Mouse (Mus musculus): Measurements from ENCODE around the gene Ttc4. TPM values are rescaled to one million over a fixed set of nuclear protein-coding genes. Genes with fewer than 3 reads are reported as not detected.

Gene Ttc4
- polyA plus RNA-seq, 1 experiment from 2014 or later: 113 TPM

DNA sequence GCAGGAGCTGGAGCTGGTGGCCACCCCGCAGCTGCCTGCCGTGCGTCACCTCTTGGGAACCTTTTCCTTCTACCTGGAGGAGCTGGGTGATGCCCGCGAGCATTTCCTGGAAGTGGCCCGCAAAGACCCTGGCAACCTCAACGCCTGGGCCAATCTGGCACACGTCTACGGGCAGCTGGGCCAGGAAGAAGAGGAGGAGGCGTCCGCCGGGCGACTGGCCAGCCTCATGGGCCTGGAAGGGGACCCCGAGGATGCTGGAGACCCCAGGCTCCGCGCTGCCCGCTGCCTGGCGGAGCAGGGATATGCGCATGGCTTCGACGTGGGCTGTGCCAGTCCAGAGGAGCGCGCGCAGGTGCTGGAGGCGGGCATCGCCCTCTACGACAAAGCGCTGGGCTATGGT, 56.0 kb downstream of the Ttc4 start:
- Histone ChIP-seq H3K36me3 (no peaks in the 10 kb centered on the region), H3K4me1 (peaks cover 10% of the 10 kb centered on the region), H3K4me3 (no peak overlapping the region), H3K9me3 (replicated peaks) (no peaks in the 10 kb centered on the region), H3K27me3 (ENCODE audit: low read depth, poor library complexity, severe bottlenecking) (peaks cover 71% of the 10 kb centered on the region), H3K27ac (replicated peaks) (no peak overlapping the region)
- no peak for DNase-seq (ENCODE audit: low spot score)
- 36% methylated on average over 28 of the region's 28 CpGs for WGBS

DNA sequence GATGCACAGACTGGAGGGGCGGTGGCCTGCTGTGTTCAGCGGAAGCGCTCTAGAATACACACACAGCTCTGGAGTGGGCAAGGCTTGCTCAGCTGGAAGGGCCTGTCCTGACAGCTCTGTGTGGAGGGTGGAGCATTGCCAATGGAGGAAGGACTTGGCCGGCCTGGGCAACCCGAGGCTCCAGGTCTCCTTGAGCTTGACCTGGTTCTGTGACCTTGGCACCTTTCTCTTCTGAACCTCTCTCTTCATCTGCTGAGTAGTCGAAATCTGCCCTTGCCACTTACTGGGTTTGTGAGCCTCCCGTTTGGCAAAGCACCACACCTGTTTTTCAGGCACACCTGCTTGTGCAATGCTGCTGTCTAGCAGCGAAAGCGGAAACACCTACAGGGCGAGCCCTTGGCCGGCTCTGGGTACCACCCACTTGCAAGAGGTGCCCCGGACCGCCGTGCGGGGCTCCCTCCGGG, 56.7 kb downstream of the Ttc4 start, which contains the start of gene Ttc22:
Gene Ttc22 (plus strand): TSS at position 403 of the 464 bp plus-strand sequence.
- H3K36me3 ChIP-seq: no peaks in the 10 kb centered on the region
- H3K4me1 ChIP-seq: peaks cover 16% of the 10 kb centered on the region
- no peak within 1 kb of the TSS for H3K4me3 ChIP-seq
- 30% methylated on average over 16 of the region's 16 CpGs for WGBS
- H3K9me3 ChIP-seq (replicated peaks): no peaks in the 10 kb centered on the region
- DNase-seq (ENCODE audit: low spot score): no peak
- H3K27me3 ChIP-seq (ENCODE audit: low read depth, poor library complexity, severe bottlenecking): peaks cover 72% of the 10 kb centered on the region
- H3K27ac ChIP-seq (replicated peaks): no peak within 1 kb of the TSS

DNA sequence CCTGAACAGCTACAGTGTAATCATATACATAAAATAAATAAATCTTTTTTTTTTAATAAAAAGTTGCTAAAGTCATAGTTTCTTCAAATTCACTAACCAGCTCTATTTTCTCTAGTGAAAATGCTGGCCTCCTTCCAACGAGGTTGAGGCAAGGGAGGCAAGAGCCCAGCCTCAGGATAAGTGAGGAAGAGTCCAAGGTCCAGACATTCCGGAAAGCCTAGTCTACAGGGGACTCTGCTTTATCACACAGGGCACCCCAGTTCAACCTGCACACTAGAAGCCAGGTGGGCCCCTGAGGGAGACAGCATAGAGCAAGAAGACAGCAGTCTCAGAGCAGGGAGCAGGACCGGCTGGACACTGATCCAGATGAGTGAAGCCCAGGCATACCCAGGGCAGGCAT, 57.3 kb downstream of the Ttc4 start:
- no peak for DNase-seq (ENCODE audit: low spot score)
- Histone ChIP-seq H3K36me3 (no peaks in the 10 kb centered on the region), H3K4me3 (no peak overlapping the region), H3K4me1 (peaks cover 22% of the 10 kb centered on the region), H3K9me3 (replicated peaks) (no peaks in the 10 kb centered on the region), H3K27me3 (ENCODE audit: low read depth, poor library complexity, severe bottlenecking) (peaks cover 77% of the 10 kb centered on the region), H3K27ac (replicated peaks) (no peak overlapping the region)
- 86% methylated on average over 3 of the region's 3 CpGs for WGBS

DNA sequence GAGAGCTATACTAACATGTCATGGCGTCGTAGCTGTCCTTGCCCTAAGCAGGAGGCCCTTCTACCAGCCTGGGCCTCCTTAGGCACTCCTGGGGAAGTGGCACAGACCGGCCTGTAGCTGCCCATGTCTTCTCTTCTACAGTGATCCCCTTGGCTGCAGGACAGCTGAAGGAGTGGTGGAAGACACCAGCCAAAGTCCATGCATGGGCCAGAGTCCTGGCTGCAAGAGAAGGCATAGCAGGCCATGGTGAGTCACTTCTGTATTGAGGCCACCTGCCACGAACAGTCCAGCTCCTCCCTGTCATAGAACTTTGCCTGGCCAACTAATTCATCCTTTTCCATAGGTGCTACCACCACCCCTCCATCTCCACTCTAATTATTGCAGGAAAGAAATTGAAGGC, 59.8 kb downstream of the Ttc4 start:
- H3K27ac ChIP-seq (replicated peaks): no peak overlapping the region
- no peak for DNase-seq (ENCODE audit: low spot score)
- 87% methylated on average over 4 of the region's 4 CpGs for WGBS
- H3K9me3 ChIP-seq (replicated peaks): no peaks in the 10 kb centered on the region
- H3K4me3 ChIP-seq: no peak overlapping the region
- H3K36me3 ChIP-seq: no peaks in the 10 kb centered on the region
- peaks cover 66% of the 10 kb centered on the region for H3K27me3 ChIP-seq (ENCODE audit: low read depth, poor library complexity, severe bottlenecking)
- peaks cover 25% of the 10 kb centered on the region for H3K4me1 ChIP-seq

DNA sequence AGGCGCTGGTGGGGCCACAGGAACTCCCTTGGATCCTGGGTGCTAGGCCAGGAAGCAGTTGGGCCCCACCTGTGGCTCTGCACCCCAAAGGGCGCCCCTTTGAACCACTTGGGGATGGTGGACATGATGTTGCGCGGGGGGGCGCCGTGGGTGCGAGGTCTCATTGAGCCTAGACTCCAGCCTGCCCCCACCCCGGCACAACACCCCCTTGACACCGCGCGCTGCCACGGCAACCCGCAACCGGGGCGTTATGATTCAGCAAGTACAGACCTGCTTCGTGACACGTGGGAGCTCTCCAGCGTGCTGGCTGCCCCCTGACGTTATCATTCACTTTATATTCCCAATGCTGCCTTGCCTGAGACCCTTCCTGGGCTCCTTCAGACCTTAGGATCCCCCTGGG, 61.7 kb downstream of the Ttc4 start, which contains the start of gene Lexm:
Gene Lexm (minus strand): TSS at position 186 of the 400 bp plus-strand sequence.
- H3K36me3 ChIP-seq: no peaks in the 10 kb centered on the region
- H3K4me1 ChIP-seq: peaks cover 21% of the 10 kb centered on the region
- DNase-seq (ENCODE audit: low spot score): peak; percentile 34
- peaks cover 58% of the 10 kb centered on the region for H3K27me3 ChIP-seq (ENCODE audit: low read depth, poor library complexity, severe bottlenecking)
- no peaks in the 10 kb centered on the region for H3K9me3 ChIP-seq (replicated peaks)
- H3K27ac ChIP-seq (replicated peaks): peak within 1 kb of the TSS; percentile 39; the same call in 1 of the 2 replicates
- H3K4me3 ChIP-seq: peak within 1 kb of the TSS; percentile 49
- 2% methylated on average over 18 of the region's 19 CpGs for whole genome bisulfite sequencing

DNA sequence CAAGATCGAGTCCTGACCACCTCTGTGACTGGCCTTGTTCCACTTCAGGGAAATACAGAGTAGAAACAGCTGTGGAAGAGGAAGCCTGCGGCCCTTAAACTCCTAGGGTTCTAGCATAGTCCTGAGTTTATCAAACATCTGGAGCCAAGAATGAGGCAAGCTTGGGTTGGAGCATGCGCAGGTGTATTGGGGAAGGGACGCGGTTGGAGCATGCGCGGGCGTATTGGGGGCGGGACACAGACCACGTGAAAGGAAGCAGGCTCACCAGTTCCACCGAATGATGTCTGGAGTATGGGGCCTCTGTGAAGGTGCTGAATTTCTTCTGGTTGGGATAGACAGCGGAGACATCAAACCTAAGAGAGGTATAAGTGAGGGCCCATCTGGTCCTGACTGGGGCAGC, 63.1 kb downstream of the Ttc4 start:
- H3K9me3 ChIP-seq (replicated peaks): no peaks in the 10 kb centered on the region
- H3K27ac ChIP-seq (replicated peaks): no peak overlapping the region

DNA sequence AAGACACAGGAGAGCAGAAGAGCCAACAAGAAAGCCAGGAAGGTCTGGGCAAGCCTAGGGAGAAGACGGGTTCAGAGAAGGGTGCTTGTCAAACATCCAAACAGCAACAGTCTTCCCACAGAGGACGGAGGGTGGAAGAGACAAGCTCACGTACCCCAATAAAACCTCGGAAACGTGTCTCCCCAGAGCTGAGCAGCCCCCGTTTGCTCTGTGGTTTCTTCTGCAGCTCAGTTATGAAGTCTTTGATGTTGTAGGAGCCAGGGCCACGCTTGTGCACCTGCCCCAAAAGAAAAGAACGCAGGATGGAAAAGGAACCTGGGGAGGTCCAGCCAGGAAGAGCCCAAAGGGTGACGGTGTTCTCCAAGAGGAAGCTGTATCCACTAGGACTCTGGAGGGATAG, 63.9 kb downstream of the Ttc4 start:
- Histone ChIP-seq H3K36me3 (no peaks in the 10 kb centered on the region), H3K27ac (replicated peaks) (no peak overlapping the region), H3K27me3 (ENCODE audit: low read depth, poor library complexity, severe bottlenecking) (peaks cover 47% of the 10 kb centered on the region), H3K4me1 (peaks cover 21% of the 10 kb centered on the region), H3K9me3 (replicated peaks) (no peaks in the 10 kb centered on the region), H3K4me3 (no peak overlapping the region)
- 85% methylated on average over 9 of the region's 9 CpGs for WGBS
- no peak for DNase-seq (ENCODE audit: low spot score)

More for the DNA sequence above, 63.1 kb downstream of the Ttc4 start:
- Histone ChIP-seq H3K4me3 (no peak overlapping the region), H3K27me3 (ENCODE audit: low read depth, poor library complexity, severe bottlenecking) (peaks cover 47% of the 10 kb centered on the region), H3K36me3 (no peaks in the 10 kb centered on the region), H3K4me1 (peaks cover 21% of the 10 kb centered on the region)
- whole genome bisulfite sequencing: 88% methylated on average over 12 of the region's 12 CpGs
- DNase-seq (ENCODE audit: low spot score): no peak

DNA sequence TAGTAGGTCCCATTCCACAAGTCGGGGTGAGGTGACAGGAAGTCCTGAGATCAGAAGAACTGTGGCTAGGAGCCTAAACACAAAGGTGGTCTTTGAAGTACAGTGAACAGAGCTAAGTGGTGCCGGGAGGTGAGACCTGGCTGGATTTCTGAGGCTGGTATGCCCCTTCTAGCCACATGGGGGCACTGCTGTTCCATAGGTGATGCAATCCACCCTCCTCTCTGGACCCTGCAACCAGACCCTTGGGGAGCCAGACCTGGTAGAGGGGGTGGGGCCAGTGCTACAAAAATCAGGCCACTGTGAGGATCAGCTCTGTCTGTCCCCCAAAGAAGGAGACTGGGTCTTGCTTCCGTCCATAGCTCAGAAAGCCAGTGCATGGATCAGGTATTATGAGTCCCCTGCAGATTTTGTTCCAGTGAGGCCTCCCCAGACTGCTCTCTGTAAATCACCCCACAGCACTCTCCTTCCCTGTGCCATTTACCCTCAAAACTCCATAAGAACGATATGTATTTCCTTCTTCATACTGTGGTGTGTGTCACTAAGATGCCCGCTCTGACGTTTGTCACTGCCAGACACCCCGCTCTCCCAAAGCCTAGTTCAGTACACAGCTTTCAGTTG, 64.5 kb downstream of the Ttc4 start:
- Histone ChIP-seq H3K4me1 (peaks cover 21% of the 10 kb centered on the region), H3K27me3 (ENCODE audit: low read depth, poor library complexity, severe bottlenecking) (peaks cover 47% of the 10 kb centered on the region), H3K36me3 (no peaks in the 10 kb centered on the region), H3K4me3 (no peak overlapping the region), H3K27ac (replicated peaks) (no peak overlapping the region), H3K9me3 (replicated peaks) (no peaks in the 10 kb centered on the region)
- 43% methylated on average over 7 of the region's 7 CpGs for WGBS
- peak; percentile 74 for DNase-seq (ENCODE audit: low spot score)

DNA sequence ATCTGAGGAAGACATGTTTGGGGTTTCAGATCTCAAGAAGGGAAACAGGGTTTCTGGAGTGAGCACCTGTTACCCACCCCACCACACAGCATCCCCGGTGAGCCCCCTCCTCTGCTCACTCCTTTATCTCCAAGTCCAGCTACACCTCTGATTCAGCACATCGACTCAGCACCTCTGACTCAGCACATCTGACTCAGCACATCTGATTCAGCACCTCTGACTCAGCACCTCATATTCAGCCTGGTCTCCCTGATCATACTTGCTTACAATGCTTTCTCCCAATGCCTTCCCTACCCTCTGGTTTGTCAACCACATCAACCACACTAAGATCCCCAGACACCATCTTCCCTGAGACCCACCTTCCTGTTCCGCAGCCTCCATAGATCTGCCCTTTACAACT, 65.2 kb downstream of the Ttc4 start:
- Histone ChIP-seq H3K27ac (replicated peaks) (no peak overlapping the region), H3K9me3 (replicated peaks) (no peaks in the 10 kb centered on the region), H3K27me3 (ENCODE audit: low read depth, poor library complexity, severe bottlenecking) (peaks cover 42% of the 10 kb centered on the region), H3K4me1 (peaks cover 21% of the 10 kb centered on the region), H3K4me3 (no peak overlapping the region), H3K36me3 (no peaks in the 10 kb centered on the region)
- DNase-seq (ENCODE audit: low spot score): no peak
- 76% methylated on average over 3 of the region's 3 CpGs for WGBS

DNA sequence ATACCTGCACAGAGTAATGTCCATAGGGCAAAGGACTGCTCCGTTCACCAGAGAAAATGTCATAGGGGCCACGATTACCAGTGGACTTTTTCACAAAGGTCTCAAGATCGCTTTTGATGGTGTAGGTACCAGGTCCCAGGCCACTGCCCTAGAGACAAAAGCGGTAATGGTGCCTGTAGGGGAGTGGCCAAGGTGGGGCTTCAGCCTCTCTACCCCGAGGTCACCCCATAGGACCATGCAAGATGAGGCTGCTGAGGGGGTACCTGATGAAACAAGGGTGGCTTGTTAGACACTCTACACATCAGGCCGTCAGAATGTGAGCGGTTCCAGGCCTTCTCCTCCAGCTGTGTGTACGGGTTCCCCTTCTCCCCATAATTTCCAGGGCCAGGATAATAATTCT, 65.6 kb downstream of the Ttc4 start:
- 78% methylated on average over 8 of the region's 8 CpGs for WGBS
- H3K9me3 ChIP-seq (replicated peaks): no peaks in the 10 kb centered on the region
- H3K4me1 ChIP-seq: peaks cover 21% of the 10 kb centered on the region
- DNase-seq (ENCODE audit: low spot score): no peak
- peaks cover 41% of the 10 kb centered on the region for H3K27me3 ChIP-seq (ENCODE audit: low read depth, poor library complexity, severe bottlenecking)
- no peak overlapping the region for H3K4me3 ChIP-seq
- no peaks in the 10 kb centered on the region for H3K36me3 ChIP-seq
- H3K27ac ChIP-seq (replicated peaks): no peak overlapping the region

Other genes with a start within 250 kb of the Ttc4 start
- 4.7 and 5.4 TPM in 2 replicates for gene Pcsk9, start 214.6 kb downstream of the Ttc4 start, polyA plus RNA-seq (2016; fragmentation: Nextera tagmentation; extraction: Ambion mirVana)
- not detected in 2 replicates for gene Bsnd, start 186.7 kb downstream of the Ttc4 start, polyA plus RNA-seq (2016; fragmentation: Nextera tagmentation; extraction: Ambion mirVana)
- gene Dhcr24, start 117.9 kb downstream of the Ttc4 start, polyA plus RNA-seq (2016; fragmentation: Nextera tagmentation; extraction: Ambion mirVana): 11.0 and 11.9 TPM in 2 replicates
- not detected in 2 replicates for gene Lexm, start 61.7 kb downstream of the Ttc4 start, polyA plus RNA-seq (2016; fragmentation: Nextera tagmentation; extraction: Ambion mirVana)
- not detected in 2 replicates for gene Ttc22, start 56.5 kb downstream of the Ttc4 start, polyA plus RNA-seq (2016; fragmentation: Nextera tagmentation; extraction: Ambion mirVana)
- 16.2 and 16.5 TPM in 2 replicates for gene Pars2, start 27.9 kb downstream of the Ttc4 start, polyA plus RNA-seq (2016; fragmentation: Nextera tagmentation; extraction: Ambion mirVana)
- gene Mroh7, start 52.0 kb upstream of the Ttc4 start, polyA plus RNA-seq (2016; fragmentation: Nextera tagmentation; extraction: Ambion mirVana): 0.04 and 0.05 TPM in 2 replicates
- gene Fam151a, start 54.9 kb upstream of the Ttc4 start, polyA plus RNA-seq (2016; fragmentation: Nextera tagmentation; extraction: Ambion mirVana): not detected in 2 replicates
- gene Acot11, start 126.1 kb upstream of the Ttc4 start, polyA plus RNA-seq (2016; fragmentation: Nextera tagmentation; extraction: Ambion mirVana): 2.0 and 2.2 TPM in 2 replicates
- 119 and 136 TPM in 2 replicates for gene Ssbp3, start 231.8 kb upstream of the Ttc4 start, polyA plus RNA-seq (2016; fragmentation: Nextera tagmentation; extraction: Ambion mirVana)